Mouse (Mus musculus) gastrocnemius, postnatal 10 days (tissue): ENCODE data around the gene Rock2. TPM values are rescaled to one million over a fixed set of nuclear protein-coding genes. Genes with fewer than 3 reads are reported as not detected.

ENCODE experiments used
- DNase-seq: peaks from one replicate; pipeline ENCODE4 v3.0.0; 2021; ENCODE audit warnings: mixed read lengths
- total RNA-seq, 2 experiments: library from RNA; stranded (reverse); gene quantifications; 2 replicates each; pipeline ENCODE4 v1.2.3; 2021

The Rock2 gene
- total RNA-seq, 2 experiments from 2014 or later: 102 to 115 TPM

DNA sequence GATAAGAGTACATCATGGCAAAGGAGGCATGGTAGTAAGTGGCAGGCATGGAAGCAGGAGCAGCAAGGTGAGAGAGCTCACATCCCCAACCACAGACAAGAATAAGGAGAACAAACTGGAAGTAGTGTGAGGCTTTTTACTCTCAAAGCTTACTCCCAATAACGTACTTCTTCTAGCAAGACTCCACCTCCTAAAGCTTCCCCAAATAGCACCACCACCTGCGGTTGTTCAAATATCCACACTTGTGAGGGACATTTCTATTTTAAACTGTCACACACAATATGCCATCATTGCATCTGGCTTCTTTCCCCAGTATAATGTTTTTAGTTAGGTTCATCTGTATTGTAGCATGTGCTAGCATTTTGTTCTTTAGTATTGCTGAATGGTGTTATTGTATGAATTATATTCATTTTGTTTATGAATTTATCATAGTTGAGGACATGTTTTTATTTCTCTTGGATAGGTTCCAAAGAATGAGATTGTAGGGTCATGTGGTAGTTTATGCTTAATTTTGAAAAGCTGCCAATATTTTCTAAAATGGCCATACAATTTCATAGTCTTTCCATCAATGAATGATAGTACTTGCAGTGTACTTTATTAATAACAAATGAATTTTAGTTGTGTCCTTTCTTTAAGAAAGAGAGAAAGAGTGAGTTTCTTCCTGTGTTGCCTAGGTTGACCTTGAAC, 9.4 kb downstream of the Rock2 start:
- DNase-seq: no peak

- DNase-seq: no peak
These were observed 12.7 kb downstream of the Rock2 start for GRCm38 (mm10) chr12:16907282-16907846.

DNA sequence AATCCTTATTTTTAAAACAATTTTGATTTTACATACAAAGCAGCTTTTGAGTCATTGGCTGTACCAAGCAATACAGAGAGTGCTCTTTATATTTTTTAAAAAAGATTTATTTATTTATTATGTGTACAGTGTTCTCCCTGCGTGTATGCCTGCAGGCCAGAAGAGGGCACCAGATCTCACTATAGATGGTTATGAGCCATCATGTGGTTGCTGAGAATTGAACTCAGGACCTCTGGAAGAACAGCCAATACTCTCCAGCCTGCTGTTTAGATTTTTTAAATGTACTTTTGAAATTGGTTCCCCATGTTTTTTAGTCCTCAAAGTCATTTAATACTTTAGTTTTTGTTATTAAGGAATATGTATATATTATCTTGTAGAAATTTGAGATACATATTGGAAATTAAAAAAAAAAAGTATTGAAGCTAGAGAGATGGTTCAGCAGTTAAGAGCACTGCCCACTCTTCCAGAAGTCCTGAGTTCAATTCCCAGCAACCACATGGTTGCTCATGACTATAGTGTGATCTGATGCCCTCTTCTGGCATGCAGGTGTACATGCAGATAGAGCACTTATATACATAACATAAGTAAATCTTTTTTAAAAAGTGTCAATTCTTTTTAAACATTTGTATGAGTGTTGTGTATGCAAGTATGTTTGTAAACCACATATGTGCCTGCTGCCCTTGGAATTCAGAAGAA, 13.4 kb downstream of the Rock2 start:
- no peak for DNase-seq

GRCm38 (mm10) chr12:16911524-16911923, 16.8 kb downstream of the Rock2 start:
- no peak for DNase-seq

GRCm38 (mm10) chr12:16912600-16912999, 17.9 kb downstream of the Rock2 start:
- no peak for DNase-seq

DNA sequence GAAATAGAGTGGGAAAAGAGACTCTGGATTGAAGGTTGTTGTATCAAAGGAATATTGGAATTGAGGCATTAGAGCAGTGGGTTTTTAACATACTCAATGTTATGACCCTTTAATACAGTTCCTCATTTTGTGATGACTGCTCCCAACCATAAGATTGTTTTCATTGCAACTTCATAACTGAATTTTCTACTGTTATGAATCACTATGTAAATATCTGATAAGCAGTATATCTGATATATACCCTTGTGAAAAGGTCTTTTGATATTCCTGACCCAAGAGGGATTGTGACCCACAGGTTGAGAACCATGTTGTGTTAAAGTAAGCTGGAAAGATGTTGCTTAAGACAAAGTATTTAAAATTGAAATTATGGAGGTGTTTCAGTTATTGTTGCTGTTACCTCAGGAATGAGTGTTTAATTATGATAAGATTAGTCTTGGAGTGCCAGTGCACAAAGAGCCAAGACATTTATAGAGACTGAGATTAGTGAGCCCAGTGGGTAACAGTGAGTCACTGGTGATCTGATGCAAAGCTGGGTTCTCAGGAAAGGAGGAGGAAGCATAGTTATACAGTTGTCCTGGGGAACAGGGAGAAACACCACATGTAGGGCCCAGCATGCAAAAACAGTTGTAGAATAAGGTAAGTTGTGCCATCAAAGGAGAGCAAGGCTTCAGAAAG, 25.6 kb downstream of the Rock2 start:
- no peak for DNase-seq

GRCm38 (mm10) chr12:16927889-16928288, 33.2 kb downstream of the Rock2 start:
- no peak for DNase-seq

DNA sequence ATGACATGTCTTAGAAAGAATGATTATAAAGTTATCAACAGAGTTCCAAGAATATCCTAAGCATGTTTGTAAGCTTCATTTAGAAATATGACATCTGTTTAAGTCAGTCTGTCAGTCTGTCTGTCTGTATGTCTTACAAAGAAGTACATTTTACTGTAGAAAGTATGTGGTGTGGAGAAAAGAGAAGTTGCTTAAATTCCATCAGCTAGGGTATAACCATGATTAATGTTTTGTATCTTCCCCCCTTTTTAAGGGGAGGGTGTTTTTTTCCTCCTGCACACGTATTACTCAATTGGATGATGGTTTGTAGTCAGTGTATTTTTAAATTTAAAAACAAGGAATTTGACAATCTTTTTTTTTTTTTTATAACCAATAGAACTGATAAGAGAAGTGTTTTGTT, 39.7 kb downstream of the Rock2 start:
- DNase-seq: no peak

GRCm38 (mm10) chr12:16941976-16942375, 47.3 kb downstream of the Rock2 start:
- DNase-seq: no peak

- no peak for DNase-seq
These were observed 53.5 kb downstream of the Rock2 start for GRCm38 (mm10) chr12:16948239-16948638.

DNA sequence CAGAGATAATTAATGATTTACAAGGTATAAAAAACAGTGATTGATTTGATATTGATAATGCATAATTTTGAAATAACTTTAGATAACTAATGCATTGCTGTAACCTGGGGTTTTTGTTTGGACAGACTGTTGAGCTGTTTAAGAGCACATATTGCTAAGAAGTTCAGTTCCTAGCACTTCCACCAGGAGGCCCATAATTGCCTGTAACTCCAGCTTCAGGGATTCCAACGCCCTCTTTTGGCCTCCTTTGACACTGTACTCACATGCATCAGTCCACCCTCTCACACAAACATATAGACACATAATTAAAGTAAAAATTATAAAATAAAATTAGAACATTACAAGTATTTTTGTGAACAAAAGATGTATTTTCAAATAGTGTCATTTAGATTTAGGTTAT, 64.2 kb downstream of the Rock2 start:
- no peak for DNase-seq

GRCm38 (mm10) chr12:16963354-16963753, 68.7 kb downstream of the Rock2 start:
- no peak for DNase-seq

- DNase-seq: no peak
These were observed 72.1 kb downstream of the Rock2 start for GRCm38 (mm10) chr12:16966811-16967210.

DNA sequence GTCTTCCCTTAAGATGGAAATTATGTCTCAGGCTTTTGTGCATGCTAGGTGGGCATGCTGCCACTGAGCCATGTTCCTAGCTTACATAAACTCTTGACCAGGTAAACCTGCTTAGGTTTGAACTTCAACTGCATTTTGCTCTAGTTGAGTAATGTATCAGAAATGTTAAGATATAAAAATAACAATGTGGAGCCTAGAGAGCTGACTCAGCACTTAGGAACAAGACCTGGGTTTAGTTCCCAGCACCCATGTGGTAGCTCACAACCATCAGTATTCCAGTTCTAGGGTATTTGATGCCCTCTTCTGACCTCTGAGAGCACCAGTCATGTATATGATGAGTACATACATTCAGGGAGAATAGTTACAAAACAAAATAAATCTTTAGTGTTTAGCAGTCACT, 82.4 kb downstream of the Rock2 start:
- DNase-seq: no peak

DNA sequence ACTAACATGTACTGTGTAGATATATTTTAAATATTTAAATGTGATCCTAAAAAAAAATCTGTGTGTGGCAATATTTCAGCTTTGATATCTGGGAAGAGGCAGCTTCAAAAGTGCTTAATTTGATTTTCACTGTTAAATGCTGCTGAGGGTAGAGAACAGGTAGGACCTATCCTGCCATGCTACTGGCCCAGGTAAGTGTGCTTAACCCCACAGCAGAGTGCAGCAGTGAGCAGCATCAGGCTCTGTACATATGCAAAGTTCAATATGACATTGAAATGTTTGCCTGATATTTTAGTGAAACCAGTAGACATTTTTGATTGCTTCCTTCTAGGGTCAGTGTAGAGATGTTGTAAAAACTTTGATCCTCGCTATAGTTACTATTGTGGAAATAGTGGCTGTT, 91.1 kb downstream of the Rock2 start:
- DNase-seq: no peak

GRCm38 (mm10) chr12:16991376-16991775, 96.7 kb downstream of the Rock2 start:
- no peak for DNase-seq

- no peak for DNase-seq
These were observed 97.7 kb downstream of the Rock2 start for GRCm38 (mm10) chr12:16992355-16992754.

DNA sequence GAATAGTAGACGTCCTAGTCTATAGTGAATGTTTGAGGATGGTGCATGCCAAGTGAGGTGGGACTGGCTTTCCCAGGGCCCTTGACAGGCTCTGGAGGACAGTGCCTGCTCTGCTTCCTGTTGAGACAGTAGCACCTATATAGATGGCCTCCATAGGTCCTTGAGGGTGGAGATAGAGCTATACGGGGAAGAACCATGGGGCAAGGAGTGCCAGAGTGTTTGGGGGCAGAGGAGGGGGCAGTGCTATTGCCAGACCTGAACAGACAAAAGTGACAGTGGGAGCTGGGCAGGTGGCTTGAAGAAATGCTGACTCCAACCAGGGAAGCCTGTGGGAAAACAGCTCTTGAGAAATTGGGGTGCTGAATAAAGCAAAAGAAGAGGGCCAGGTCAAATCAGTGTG, 99.6 kb downstream of the Rock2 start:
- DNase-seq: no peak

GRCm38 (mm10) chr12:16996281-16996680, 101.6 kb downstream of the Rock2 start:
- no peak for DNase-seq

- DNase-seq: no peak
These were observed 102.3 kb downstream of the Rock2 start for GRCm38 (mm10) chr12:16996886-16997462.

- no peak for DNase-seq
These were observed 104.5 kb downstream of the Rock2 start for GRCm38 (mm10) chr12:16999146-16999545.

DNA sequence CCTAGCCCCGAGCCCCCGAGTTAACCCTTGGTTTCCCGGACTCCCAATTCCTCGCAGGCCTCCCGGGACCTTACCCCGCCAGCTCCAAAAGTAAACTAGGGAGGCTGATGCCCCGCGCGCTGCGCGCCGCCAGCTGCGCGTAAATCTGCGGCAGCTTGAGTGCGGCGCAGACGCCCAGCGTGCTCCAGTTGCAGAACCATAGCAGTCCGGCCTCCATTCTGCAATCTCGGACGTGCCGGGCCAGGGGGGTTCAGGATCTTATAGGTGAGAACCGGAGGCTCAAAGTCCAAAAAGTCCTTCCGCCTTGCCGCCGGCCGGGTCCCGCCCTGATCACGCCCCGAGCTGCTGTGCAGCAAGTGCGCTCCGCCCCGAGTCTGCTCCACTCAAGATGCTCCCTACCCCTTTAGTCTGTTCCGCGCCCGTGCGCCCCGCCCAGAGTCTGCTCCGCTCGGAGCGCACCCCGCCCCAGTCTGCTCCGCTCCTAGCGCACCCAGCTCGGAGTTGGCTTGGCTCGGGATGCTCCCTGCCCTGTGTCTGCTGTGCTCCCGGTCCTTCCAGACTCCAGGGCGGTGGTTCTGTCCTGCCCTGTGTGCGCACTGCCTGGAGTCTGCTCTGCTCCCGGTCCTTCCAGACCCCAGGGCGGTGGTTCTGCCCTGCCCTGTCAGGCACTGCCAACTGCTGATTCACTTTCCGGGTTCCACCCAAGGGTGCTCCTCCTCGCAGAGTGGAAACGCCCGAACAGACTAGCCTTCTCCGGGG, 105.2 kb downstream of the Rock2 start, which contains the start of gene Pqlc3:
Gene Pqlc3, minus strand, starts transcription at position 670 of the 759 bp plus-strand sequence.
- peak; percentile 82 for DNase-seq
